Mouse (Mus musculus): ENCODE data around the gene Mrps6.
"Not testable (repeated sequence)": the region's sequence is repeated elsewhere in the genome, so short reads cannot be mapped to it uniquely, and the experiment has no call there.

Mrps6 gene

GRCm38 (mm10) chr16:92062832-92063231 lies 4.8 kb downstream of the Mrps6 start:
- no peak for DNase-seq (ENCODE audit: low read depth)

- no peak for DNase-seq (ENCODE audit: low read depth)
Measured at GRCm38 (mm10) chr16:92064801-92065200, 6.7 kb downstream of the Mrps6 start.

- no peak for DNase-seq (ENCODE audit: low read depth)
Measured at GRCm38 (mm10) chr16:92070338-92070737, 12.3 kb downstream of the Mrps6 start.

GRCm38 (mm10) chr16:92076797-92077196 lies 18.7 kb downstream of the Mrps6 start:
- no peak for DNase-seq (ENCODE audit: low read depth)

GRCm38 (mm10) chr16:92083771-92084453 lies 25.8 kb downstream of the Mrps6 start:
- no peak for DNase-seq (ENCODE audit: low read depth)

GRCm38 (mm10) chr16:92089225-92089624 lies 31.2 kb downstream of the Mrps6 start:
- DNase-seq (ENCODE audit: low read depth): no peak

- no peak for DNase-seq (ENCODE audit: low read depth)
Measured at GRCm38 (mm10) chr16:92091876-92092275, 33.8 kb downstream of the Mrps6 start.

GRCm38 (mm10) chr16:92098351-92099051 lies 40.4 kb downstream of the Mrps6 start:
- DNase-seq (ENCODE audit: low read depth): no peak

GRCm38 (mm10) chr16:92099598-92099997 lies 41.5 kb downstream of the Mrps6 start:
- no peak for DNase-seq (ENCODE audit: low read depth)

- DNase-seq (ENCODE audit: low read depth): no peak
Measured at GRCm38 (mm10) chr16:92100111-92100510, 42.0 kb downstream of the Mrps6 start.

- DNase-seq (ENCODE audit: low read depth): no peak
Measured at GRCm38 (mm10) chr16:92102115-92102514, 44.0 kb downstream of the Mrps6 start.

GRCm38 (mm10) chr16:92102931-92103330 lies 44.9 kb downstream of the Mrps6 start:
- not testable (repeated sequence) for DNase-seq (ENCODE audit: low read depth)

- peak; percentile 19 for DNase-seq (ENCODE audit: low read depth)
Measured at GRCm38 (mm10) chr16:92103572-92104331, 45.7 kb downstream of the Mrps6 start.

GRCm38 (mm10) chr16:92104332-92104590 lies 46.2 kb downstream of the Mrps6 start:
- no peak for DNase-seq (ENCODE audit: low read depth)

- DNase-seq (ENCODE audit: low read depth): no peak
Measured at GRCm38 (mm10) chr16:92104951-92105350, 46.9 kb downstream of the Mrps6 start.

GRCm38 (mm10) chr16:92105631-92106030 lies 47.6 kb downstream of the Mrps6 start:
- DNase-seq (ENCODE audit: low read depth): peak; percentile 77

- DNase-seq (ENCODE audit: low read depth): peak; percentile 13
Measured at GRCm38 (mm10) chr16:92107346-92107745, 49.3 kb downstream of the Mrps6 start.

GRCm38 (mm10) chr16:92114706-92115241 lies 56.7 kb downstream of the Mrps6 start:
- DNase-seq (ENCODE audit: low read depth): no peak

- DNase-seq (ENCODE audit: low read depth): no peak
Measured at GRCm38 (mm10) chr16:92115611-92116421, 57.7 kb downstream of the Mrps6 start.

GRCm38 (mm10) chr16:92117337-92118209 lies 59.5 kb downstream of the Mrps6 start:
- DNase-seq (ENCODE audit: low read depth): peak; percentile 20

GRCm38 (mm10) chr16:92119013-92119515 lies 61.0 kb downstream of the Mrps6 start:
- no peak for DNase-seq (ENCODE audit: low read depth)
